Mouse (Mus musculus) embryonic facial prominence, embryonic 14.5 days (tissue): Measurements from ENCODE around the gene Dus3l. TPM values are rescaled to one million over a fixed set of nuclear protein-coding genes. Genes with fewer than 3 reads are reported as not detected.

Source experiments
- ATAC-seq: fragments of 200-750 bp; cut with Nextera tagmentation; 2 replicates; pipeline ENCODE4 v1.8.0; 2017; ENCODE audit warnings: low read depth, moderate number of reproducible peaks, moderate TSS enrichment
- DNase-seq: peaks from one replicate; pipeline ENCODE4 v3.0.0-alpha.2; 2015; ENCODE audit warnings: low spot score
- H3K27ac ChIP-seq: fragments of 300-500 bp; sonication (generic); replicated peaks from 2 replicates; pipeline ENCODE4 v1.5.1; 2014; ENCODE audit warnings: low read depth, mild to moderate bottlenecking, low read length, moderate library complexity
- H3K27me3 ChIP-seq: fragments of 300-500 bp; sonication (generic); replicated peaks from 2 replicates; pipeline ENCODE4 v1.6.1; 2014; ENCODE audit warnings: low read length; ENCODE audit not compliant: control insufficient read depth, insufficient read depth
- H3K36me3 ChIP-seq: fragments of 300-500 bp; sonication (generic); 2 replicates; pipeline ENCODE4 v1.6.1; 2014; ENCODE audit warnings: low read length, mixed read lengths; ENCODE audit not compliant: control insufficient read depth, insufficient read depth
- H3K4me1 ChIP-seq: fragments of 300-500 bp; sonication (generic); 2 replicates; pipeline ENCODE4 v1.6.1; 2014; ENCODE audit warnings: antibody characterized with exemption, low read length; ENCODE audit not compliant: control insufficient read depth, insufficient read depth
- H3K4me2 ChIP-seq: fragments of 300-500 bp; sonication (generic); 2 replicates; pipeline ENCODE4 v1.6.1; 2014; ENCODE audit warnings: low read depth, mild to moderate bottlenecking, low read length, moderate library complexity, mixed read lengths
- H3K4me3 ChIP-seq: fragments of 300-500 bp; sonication (generic); 2 replicates; pipeline ENCODE4 v1.5.1; 2014; ENCODE audit warnings: low read depth, mild to moderate bottlenecking, low read length
- H3K9ac ChIP-seq: fragments of 300-500 bp; sonication (generic); 2 replicates; pipeline ENCODE4 v1.6.1; 2014; ENCODE audit warnings: low read depth, mild to moderate bottlenecking, low read length, moderate library complexity, mixed read lengths
- H3K9me3 ChIP-seq: fragments of 300-500 bp; sonication (generic); 2 replicates; pipeline ENCODE4 v1.6.1; 2016; ENCODE audit warnings: low read length; ENCODE audit not compliant: control insufficient read depth
- WGBS: fragments of 180-500 bp; shearing (Covaris S2); extraction: QIAGEN DNeasy Blood & Tissue Kit; methylation state at CpG from one replicate; pipeline ENCODE4 v1.1.7; 2014; 5-methylcytosine and 5-hydroxymethylcytosine counted together
- polyA plus RNA-seq: library from polyadenylated mRNA; unstranded; fragments of >200 nt; fragmentation: Nextera tagmentation; extraction: Ambion mirVana; gene quantifications from 2 replicates; pipeline ENCODE4 v1.2.1, GENCODE M21; 2014

Dus3l gene
- polyA plus RNA-seq, 1 experiment from 2014 or later: 33.3 TPM

DNA sequence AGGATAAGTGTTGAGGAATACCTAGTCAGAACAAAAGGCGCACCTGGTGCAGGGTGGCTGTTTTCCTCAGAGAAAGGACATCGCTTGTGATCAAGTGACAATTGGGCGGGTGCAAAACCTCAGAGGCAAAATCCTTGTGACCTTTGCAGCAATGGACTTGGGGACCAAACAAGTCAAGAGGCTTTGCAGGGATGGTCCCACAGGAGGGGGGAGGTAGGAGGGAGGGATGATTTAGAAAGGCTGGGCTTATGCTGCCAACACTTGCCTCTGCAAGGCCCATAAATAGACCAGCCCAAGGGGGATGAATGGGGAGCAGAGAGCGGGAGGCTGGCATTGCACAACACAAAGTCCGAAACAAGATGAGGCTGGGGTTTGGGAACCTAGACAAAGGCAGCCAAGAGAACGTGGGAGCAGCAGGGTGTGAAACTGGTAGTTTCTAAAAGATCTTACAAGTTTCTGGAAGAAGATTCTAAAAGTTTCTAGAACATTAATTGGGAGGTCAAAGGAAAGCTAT, 54.5 kb downstream of the Dus3l start:
- DNase-seq (no peak), ATAC-seq (no peak)
- 68% methylated on average over 6 of the region's 6 CpGs for WGBS
- H3K9ac ChIP-seq: no peak overlapping the region
- H3K4me1 ChIP-seq: no peaks in the 10 kb centered on the region
- no peak overlapping the region for H3K4me2 ChIP-seq
- H3K4me3 ChIP-seq: no peak overlapping the region
- no peak overlapping the region for H3K27ac ChIP-seq
- H3K27me3 ChIP-seq: no peaks in the 10 kb centered on the region
- H3K36me3 ChIP-seq: no peaks in the 10 kb centered on the region
- no peaks in the 10 kb centered on the region for H3K9me3 ChIP-seq

Other genes starting within 250 kb of the Dus3l start
- 3.9 and 4.2 TPM in 2 replicates for gene Gm20219, start 210.4 kb upstream of the Dus3l start, polyA plus RNA-seq
- gene Safb2, start 180.2 kb upstream of the Dus3l start, polyA plus RNA-seq: 50.2 and 54.8 TPM in 2 replicates
- 62.9 and 68.2 TPM in 2 replicates for gene Safb, start 179.9 kb upstream of the Dus3l start, polyA plus RNA-seq
- gene 2410015M20Rik, start 155.0 kb upstream of the Dus3l start, polyA plus RNA-seq: 271 and 281 TPM in 2 replicates
- 2,068 and 2,222 TPM in 2 replicates for gene Rpl36, start 151.3 kb upstream of the Dus3l start, polyA plus RNA-seq
- gene Lonp1, start 137.9 kb upstream of the Dus3l start, polyA plus RNA-seq: 44.0 and 51.8 TPM in 2 replicates
- gene Catsperd, start 136.6 kb upstream of the Dus3l start, polyA plus RNA-seq: 0.24 and 0.31 TPM in 2 replicates
- gene Ranbp3, start 91.5 kb upstream of the Dus3l start, polyA plus RNA-seq: 78.8 and 87.8 TPM in 2 replicates
- gene Ndufa11, start 47.0 kb upstream of the Dus3l start, polyA plus RNA-seq: 424 and 466 TPM in 2 replicates
- gene Vmac, start 46.7 kb upstream of the Dus3l start, polyA plus RNA-seq: 18.6 and 21.4 TPM in 2 replicates
- 14.0 and 17.4 TPM in 2 replicates for gene Nrtn, start 7.2 kb upstream of the Dus3l start, polyA plus RNA-seq
- gene Prr22, start 5.5 kb downstream of the Dus3l start, polyA plus RNA-seq: 0.61 and 1.2 TPM in 2 replicates
- gene Rfx2, start 66.3 kb downstream of the Dus3l start, polyA plus RNA-seq: 3.5 and 5.3 TPM in 2 replicates
- gene Acsbg2, start 109.7 kb downstream of the Dus3l start, polyA plus RNA-seq: not detected in 2 replicates
- 0.14 and 0.26 TPM in 2 replicates for gene 1700061G19Rik, start 110.7 kb downstream of the Dus3l start, polyA plus RNA-seq
- gene Mllt1, start 170.7 kb downstream of the Dus3l start, polyA plus RNA-seq: 24.7 and 32.7 TPM in 2 replicates
- 1.3 and 2.4 TPM in 2 replicates for gene Acer1, start 217.4 kb downstream of the Dus3l start, polyA plus RNA-seq
- gene Clpp, start 225.5 kb downstream of the Dus3l start, polyA plus RNA-seq: 140 and 142 TPM in 2 replicates
- gene Alkbh7, start 232.6 kb downstream of the Dus3l start, polyA plus RNA-seq: 35.7 and 39.8 TPM in 2 replicates
- gene Pspn, start 235.3 kb downstream of the Dus3l start, polyA plus RNA-seq: 0.84 TPM in 1 of 2 replicates, not detected in the other
- 55.4 and 55.5 TPM in 2 replicates for gene Gtf2f1, start 246.5 kb downstream of the Dus3l start, polyA plus RNA-seq
- gene Gm17949, start 246.7 kb downstream of the Dus3l start, polyA plus RNA-seq: 0.19 and 0.41 TPM in 2 replicates